Mouse (Mus musculus) liver, embryonic 11.5 days (tissue): ENCODE results near the gene Galp. TPM values are rescaled to one million over a fixed set of nuclear protein-coding genes. Genes with fewer than 3 reads are reported as not detected.

Experiments used
- ATAC-seq: fragments of 200-750 bp; cut with Nextera tagmentation; replicated peaks from 2 replicates; pipeline ENCODE4 v1.8.0; 2017; ENCODE audit warnings: moderate number of reproducible peaks, mild to moderate bottlenecking, moderate TSS enrichment, moderate library complexity; ENCODE audit not compliant: low FRiP score
- DNase-seq: peaks from one replicate; pipeline ENCODE4 v3.0.0-alpha.2; 2017; ENCODE audit warnings: low spot score
- H3K27ac ChIP-seq: fragments of 300-500 bp; sonication (generic); 2 replicates; pipeline ENCODE4 v1.5.1; 2014; ENCODE audit warnings: mild to moderate bottlenecking, low read depth, low read length, control low read depth
- H3K27me3 ChIP-seq: fragments of 300-500 bp; sonication (generic); replicated peaks from 2 replicates; pipeline ENCODE4 v1.6.1; 2014; ENCODE audit warnings: low read length, mixed read lengths; ENCODE audit not compliant: control insufficient read depth, insufficient read depth
- H3K36me3 ChIP-seq: fragments of 300-500 bp; sonication (generic); 2 replicates; pipeline ENCODE4 v1.6.1; 2014; ENCODE audit warnings: mild to moderate bottlenecking, low read length, moderate library complexity, mixed read lengths; ENCODE audit not compliant: control insufficient read depth, insufficient read depth
- H3K4me1 ChIP-seq: fragments of 300-500 bp; sonication (generic); replicated peaks from 2 replicates; pipeline ENCODE4 v1.6.1; 2014; ENCODE audit warnings: low read length, mixed read lengths; ENCODE audit not compliant: control insufficient read depth, insufficient read depth
- H3K4me2 ChIP-seq: fragments of 300-500 bp; sonication (generic); 2 replicates; pipeline ENCODE4 v1.6.1; 2014; ENCODE audit warnings: mild to moderate bottlenecking, control low read depth, moderate library complexity
- H3K4me3 ChIP-seq: fragments of 300-500 bp; sonication (generic); 2 replicates; pipeline ENCODE4 v1.5.1; 2014; ENCODE audit warnings: low read depth, low read length, control low read depth
- H3K9ac ChIP-seq: fragments of 300-500 bp; sonication (generic); 2 replicates; pipeline ENCODE4 v1.6.1; 2014; ENCODE audit warnings: low read depth, low read length, control low read depth
- H3K9me3 ChIP-seq: fragments of 300-500 bp; sonication (generic); 2 replicates; pipeline ENCODE4 v1.6.1; 2016; ENCODE audit warnings: low read length, inconsistent platforms, mixed read lengths; ENCODE audit not compliant: control insufficient read depth
- WGBS: fragments of 180-500 bp; shearing (Covaris S2); extraction: QIAGEN DNeasy Blood & Tissue Kit; methylation state at CpG from one replicate; pipeline ENCODE4 v1.1.7; 2014; 5-methylcytosine and 5-hydroxymethylcytosine counted together
- polyA plus RNA-seq: library from polyadenylated mRNA; unstranded; fragments of >200 nt; fragmentation: Nextera tagmentation; extraction: Ambion mirVana; gene quantifications from 2 replicates; pipeline ENCODE4 v1.2.1, GENCODE M21; 2014

Galp gene
- polyA plus RNA-seq, 1 experiment from 2014 or later: not detected

DNA sequence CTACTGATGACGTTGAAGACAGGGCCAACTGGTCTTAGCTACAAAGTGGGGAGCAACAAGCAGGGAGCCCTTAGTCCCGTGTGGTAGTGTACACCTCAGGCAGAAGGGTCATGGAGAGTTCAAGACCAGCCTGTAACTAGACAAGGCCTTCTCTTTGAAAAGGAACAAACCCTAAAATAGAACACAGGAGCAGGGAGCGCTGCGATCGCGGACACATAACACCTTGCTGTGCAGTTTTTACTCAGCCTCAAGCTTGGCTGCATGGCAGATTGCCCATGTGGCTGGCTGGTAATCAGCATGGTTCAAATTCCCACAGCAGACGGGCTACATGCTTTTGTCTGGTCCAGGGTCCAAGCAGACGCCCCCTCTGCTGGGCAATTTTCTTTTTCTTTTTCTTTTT lies 12.4 kb upstream of the Galp start:
- Histone ChIP-seq H3K27me3 (peaks cover 6% of the 10 kb centered on the region; the same call in 1 of the 2 replicates), H3K36me3 (peaks cover 28% of the 10 kb centered on the region), H3K4me2 (no peak overlapping the region), H3K4me3 (no peak overlapping the region), H3K4me1 (no peaks in the 10 kb centered on the region), H3K27ac (no peak overlapping the region), H3K9me3 (no peaks in the 10 kb centered on the region), H3K9ac (no peak overlapping the region)
- WGBS: 94% methylated on average over 8 of the region's 8 CpGs
- no peak for DNase-seq
- no peak for ATAC-seq

DNA sequence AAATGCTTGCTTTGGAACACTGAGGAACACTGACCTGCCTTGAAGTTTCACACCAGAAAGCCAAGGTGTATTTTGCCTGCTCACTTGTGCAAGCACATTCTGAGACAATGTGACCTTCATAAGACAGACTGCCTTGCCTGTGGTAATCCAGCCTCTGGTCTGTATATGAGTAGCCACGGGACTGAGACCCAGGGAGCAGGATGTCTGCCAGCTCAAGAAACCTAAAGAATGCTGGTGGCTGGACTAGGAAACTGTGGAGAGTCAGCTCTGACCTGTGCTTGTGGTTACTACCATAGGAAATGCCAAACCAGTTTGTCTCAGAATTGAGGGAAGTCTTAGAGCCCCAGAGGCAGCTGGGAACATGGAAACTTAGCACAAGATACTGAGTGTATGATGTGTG lies 11.5 kb upstream of the Galp start:
- 66% methylated on average over 1 of the region's 1 CpGs for WGBS
- Histone ChIP-seq H3K27me3 (peaks cover 6% of the 10 kb centered on the region; the same call in 1 of the 2 replicates), H3K9ac (no peak overlapping the region), H3K9me3 (no peaks in the 10 kb centered on the region), H3K36me3 (peaks cover 30% of the 10 kb centered on the region), H3K27ac (no peak overlapping the region), H3K4me3 (no peak overlapping the region), H3K4me1 (no peaks in the 10 kb centered on the region), H3K4me2 (no peak overlapping the region)
- ATAC-seq: no peak
- no peak for DNase-seq

DNA sequence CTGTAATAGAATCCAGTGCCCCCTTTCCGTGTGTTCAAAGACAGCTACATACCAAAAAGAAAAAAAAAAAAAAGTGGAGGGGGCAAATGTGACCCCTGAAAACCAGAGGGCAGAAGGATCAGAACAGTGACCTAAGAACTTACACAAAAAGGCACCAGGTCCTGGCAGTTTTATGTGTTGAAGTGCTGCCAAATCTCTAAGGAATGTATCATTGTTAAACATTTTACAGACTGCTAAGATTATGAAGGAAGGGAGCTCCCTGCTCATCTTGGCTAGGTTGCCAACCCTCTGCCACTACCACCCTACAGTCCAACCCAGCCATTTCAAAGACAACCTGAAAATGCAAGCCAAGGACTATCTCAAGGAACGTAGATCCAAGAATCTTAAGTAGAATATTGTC lies 10.7 kb upstream of the Galp start:
- no peak for DNase-seq
- Histone ChIP-seq H3K9ac (no peak overlapping the region), H3K4me3 (no peak overlapping the region), H3K4me1 (no peaks in the 10 kb centered on the region), H3K36me3 (peaks cover 30% of the 10 kb centered on the region), H3K4me2 (no peak overlapping the region), H3K9me3 (no peaks in the 10 kb centered on the region), H3K27me3 (peaks cover 6% of the 10 kb centered on the region; the same call in 1 of the 2 replicates), H3K27ac (no peak overlapping the region)
- no peak for ATAC-seq
- WGBS: 88% methylated on average over 2 of the region's 2 CpGs

DNA sequence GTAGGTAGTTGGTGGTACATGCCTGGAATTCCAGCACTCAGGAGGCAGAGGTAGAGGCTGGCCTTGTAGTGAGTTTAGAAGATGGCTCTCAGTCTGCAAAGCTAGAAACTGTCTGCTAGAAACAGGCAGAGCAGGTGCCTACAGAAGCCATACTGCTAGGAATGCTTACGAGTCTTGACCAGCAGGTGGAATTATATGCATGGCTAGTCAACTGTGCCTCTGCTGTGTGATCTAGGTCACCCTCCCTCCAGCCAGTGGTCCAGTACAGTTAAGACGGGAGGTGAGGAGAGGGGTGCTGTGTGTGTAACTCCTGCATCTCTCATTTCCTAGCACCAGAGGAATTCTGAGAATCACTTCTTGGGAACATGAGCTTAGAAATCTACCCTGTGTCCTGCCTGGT lies 10.1 kb upstream of the Galp start:
- ATAC-seq (no peak), DNase-seq (no peak)
- Histone ChIP-seq H3K9me3 (no peaks in the 10 kb centered on the region), H3K27me3 (peaks cover 6% of the 10 kb centered on the region; the same call in 1 of the 2 replicates), H3K27ac (no peak overlapping the region), H3K36me3 (peaks cover 30% of the 10 kb centered on the region), H3K4me1 (no peaks in the 10 kb centered on the region), H3K9ac (no peak overlapping the region), H3K4me3 (no peak overlapping the region), H3K4me2 (no peak overlapping the region)
- WGBS: 91% methylated on average over 2 of the region's 2 CpGs

DNA sequence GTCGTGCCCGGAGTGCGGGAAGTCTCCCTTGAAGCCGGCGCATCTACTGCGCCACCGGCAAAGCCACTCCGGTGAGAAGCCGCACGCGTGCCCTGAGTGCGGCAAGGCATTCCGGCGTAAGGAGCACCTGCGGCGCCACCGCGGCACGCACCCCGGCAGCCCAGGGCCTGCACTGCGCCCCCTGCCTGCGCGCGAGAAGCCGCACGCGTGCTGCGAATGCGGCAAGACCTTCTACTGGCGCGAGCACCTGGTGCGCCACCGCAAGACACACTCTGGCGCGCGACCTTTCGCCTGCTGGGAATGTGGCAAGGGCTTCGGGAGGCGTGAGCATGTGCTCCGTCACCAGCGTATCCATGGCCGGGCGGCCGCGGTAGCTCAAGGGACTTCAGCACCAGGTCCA lies 7.3 kb upstream of the Galp start:
- no peak overlapping the region for H3K9ac ChIP-seq
- WGBS: 48% methylated on average over 45 of the region's 45 CpGs
- ATAC-seq (no peak), DNase-seq (no peak)
- no peak overlapping the region for H3K27ac ChIP-seq
- peaks cover 24% of the 10 kb centered on the region; the same call in 1 of the 2 replicates for H3K36me3 ChIP-seq
- H3K4me2 ChIP-seq: no peak overlapping the region; the same call in 1 of the 2 replicates
- H3K4me3 ChIP-seq: no peak overlapping the region
- no peaks in the 10 kb centered on the region for H3K9me3 ChIP-seq
- H3K27me3 ChIP-seq: peaks cover 6% of the 10 kb centered on the region; the same call in 1 of the 2 replicates
- H3K4me1 ChIP-seq: no peaks in the 10 kb centered on the region

DNA sequence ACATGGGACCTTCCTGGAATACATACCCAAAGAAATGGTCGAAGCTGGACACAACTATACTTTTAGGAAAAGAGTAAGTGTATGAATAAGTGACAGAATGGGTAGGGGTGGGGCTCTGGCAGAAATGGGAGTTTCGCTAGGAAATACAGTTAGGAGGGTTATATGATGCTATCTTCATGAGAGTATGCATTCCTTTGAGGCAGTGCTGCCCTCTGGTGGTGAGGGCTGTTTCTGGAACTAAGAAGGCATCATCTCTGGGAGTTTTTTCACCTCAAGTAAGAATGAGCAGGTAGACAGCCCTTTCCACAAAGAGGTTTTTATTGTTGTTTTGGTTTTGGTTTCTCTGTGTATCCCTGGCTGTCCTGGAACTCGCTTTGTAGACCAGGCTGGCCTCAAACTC lies 5.5 kb upstream of the Galp start:
- Histone ChIP-seq H3K9me3 (no peaks in the 10 kb centered on the region), H3K4me3 (no peak overlapping the region), H3K27ac (no peak overlapping the region), H3K27me3 (peaks cover 6% of the 10 kb centered on the region; the same call in 1 of the 2 replicates), H3K36me3 (peaks cover 14% of the 10 kb centered on the region; the same call in 1 of the 2 replicates), H3K4me2 (no peak overlapping the region), H3K4me1 (no peaks in the 10 kb centered on the region), H3K9ac (no peak overlapping the region)
- WGBS: 33% methylated on average over 3 of the region's 3 CpGs
- DNase-seq: no peak
- no peak for ATAC-seq

DNA sequence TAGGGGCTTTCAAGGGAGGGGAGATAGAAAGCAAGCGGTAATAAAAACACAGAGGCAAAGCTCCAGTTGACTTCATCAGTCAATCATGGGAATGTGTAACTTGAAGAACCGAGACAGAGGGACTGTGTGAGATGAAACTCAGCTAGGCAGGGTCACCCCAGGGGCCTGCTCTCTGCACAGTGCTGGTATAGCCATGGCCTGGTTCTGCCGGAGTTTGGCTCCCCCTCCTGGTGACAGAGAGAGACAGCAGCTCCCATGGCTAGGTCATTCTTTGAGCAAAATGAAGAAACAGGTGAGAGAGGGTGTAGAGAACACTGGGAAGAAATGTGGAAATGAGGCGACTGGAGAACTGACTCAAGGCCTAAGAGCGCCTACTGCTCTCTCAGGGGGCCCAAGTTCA lies 2.8 kb upstream of the Galp start:
- DNase-seq (no peak), ATAC-seq (peak; percentile 53)
- peaks cover 3% of the 10 kb centered on the region; the same call in 1 of the 2 replicates for H3K36me3 ChIP-seq
- no peaks in the 10 kb centered on the region for H3K4me1 ChIP-seq
- WGBS: 21% methylated on average over 5 of the region's 5 CpGs
- H3K4me3 ChIP-seq: no peak overlapping the region
- no peak overlapping the region for H3K27ac ChIP-seq
- peaks cover under 1% of the 10 kb centered on the region; the same call in 1 of the 2 replicates for H3K27me3 ChIP-seq
- H3K4me2 ChIP-seq: no peak overlapping the region
- no peak overlapping the region for H3K9ac ChIP-seq
- H3K9me3 ChIP-seq: no peaks in the 10 kb centered on the region

DNA sequence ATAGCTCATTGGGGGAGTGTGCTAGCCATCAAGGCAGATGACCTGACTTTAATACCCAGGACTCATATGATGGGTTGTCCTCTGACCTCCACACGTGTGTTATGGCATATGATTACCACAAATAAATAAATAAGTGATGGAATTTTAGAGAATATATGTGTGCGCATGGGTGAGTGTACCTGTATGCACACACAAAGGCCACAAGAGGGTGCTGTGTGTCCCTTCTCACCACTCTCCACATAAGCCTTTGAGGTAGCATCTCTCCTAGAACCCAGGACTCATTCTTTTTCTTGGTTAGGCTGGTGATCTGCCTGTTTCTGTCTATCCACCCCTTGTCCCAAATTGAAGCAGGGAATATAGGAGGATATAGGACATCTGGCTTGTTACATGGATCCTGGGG lies 1.1 kb upstream of the Galp start:
- ATAC-seq: no peak
- H3K4me3 ChIP-seq: no peak overlapping the region
- no peak overlapping the region for H3K4me2 ChIP-seq
- no peaks in the 10 kb centered on the region for H3K4me1 ChIP-seq
- no peaks in the 10 kb centered on the region for H3K36me3 ChIP-seq
- no peak overlapping the region for H3K27ac ChIP-seq
- WGBS: 36% methylated on average over 2 of the region's 2 CpGs
- no peaks in the 10 kb centered on the region for H3K27me3 ChIP-seq
- H3K9me3 ChIP-seq: no peaks in the 10 kb centered on the region
- no peak for DNase-seq
- H3K9ac ChIP-seq: no peak overlapping the region

DNA sequence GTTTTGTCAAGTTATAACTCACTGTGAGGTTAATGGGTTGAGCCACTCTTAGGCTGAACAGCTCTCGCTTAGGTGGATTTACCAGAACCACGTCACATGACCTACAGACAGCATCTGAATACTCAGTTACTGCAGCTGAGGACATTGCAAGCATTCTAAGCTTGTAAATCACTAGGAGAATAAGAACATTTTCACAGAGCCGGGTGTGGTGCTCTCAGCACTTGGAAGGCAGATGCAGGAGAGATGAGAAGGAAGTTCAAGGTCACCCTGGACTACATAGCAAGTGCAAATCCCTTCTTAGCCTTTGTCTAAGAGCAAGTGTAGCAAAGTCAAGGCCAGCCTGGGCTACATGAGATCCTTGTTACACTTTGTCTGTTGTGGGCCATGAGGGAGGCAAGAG lies 7.3 kb downstream of the Galp start:
- WGBS: 70% methylated on average over 3 of the region's 3 CpGs
- Histone ChIP-seq H3K27me3 (no peaks in the 10 kb centered on the region), H3K4me2 (no peak overlapping the region), H3K27ac (no peak overlapping the region), H3K36me3 (no peaks in the 10 kb centered on the region), H3K9ac (no peak overlapping the region), H3K4me3 (no peak overlapping the region), H3K9me3 (no peaks in the 10 kb centered on the region), H3K4me1 (no peaks in the 10 kb centered on the region)
- ATAC-seq (no peak), DNase-seq (no peak)
